Mouse (Mus musculus): ENCODE measurements around the gene Ccdc18. TPM values are rescaled to one million over a fixed set of nuclear protein-coding genes. Genes with fewer than 3 reads are reported as not detected.

Gene Ccdc18
- 2.2 TPM in 2 replicates for polyA plus RNA-seq (2015; fragmentation: Nextera tagmentation; extraction: Ambion mirVana)

GRCm38 (mm10) chr5:108132441-108133243 is at the start of gene Ccdc18, which contains the start of gene Tmed5:
Gene Ccdc18 (plus strand): TSS chr5:108132875.
Gene Tmed5 (minus strand): TSS chr5:108132620.

GRCm38 (mm10) chr5:108268127-108269062 is 135.7 kb downstream of the Ccdc18 start, which contains the start of gene Dr1:
Gene Dr1 (plus strand): TSS chr5:108268897.

Other genes with a start within 250 kb of the Ccdc18 start
- 43.6 and 50.1 TPM in 2 replicates for gene Rpl5, start 232.4 kb upstream of the Ccdc18 start, polyA plus RNA-seq (2015; fragmentation: Nextera tagmentation; extraction: Ambion mirVana)
- 91.5 and 93.0 TPM in 2 replicates for gene Fam69a, start 145.8 kb upstream of the Ccdc18 start, polyA plus RNA-seq (2015; fragmentation: Nextera tagmentation; extraction: Ambion mirVana)
- gene Mtf2, start 67.2 kb upstream of the Ccdc18 start, polyA plus RNA-seq (2015; fragmentation: Nextera tagmentation; extraction: Ambion mirVana) = 51.4 and 62.0 TPM in 2 replicates
- gene Tmed5, start 255 bp upstream of the Ccdc18 start, polyA plus RNA-seq (2015; fragmentation: Nextera tagmentation; extraction: Ambion mirVana) = 28.6 and 30.2 TPM in 2 replicates
- gene Dr1, start 136.0 kb downstream of the Ccdc18 start, polyA plus RNA-seq (2015; fragmentation: Nextera tagmentation; extraction: Ambion mirVana) = 33.3 and 36.1 TPM in 2 replicates
- gene Pigg, start 179.7 kb downstream of the Ccdc18 start, polyA plus RNA-seq (2015; fragmentation: Nextera tagmentation; extraction: Ambion mirVana) = 2.6 and 3.1 TPM in 2 replicates
- 8.0 and 12.2 TPM in 2 replicates for gene Gm42517, start 235.0 kb downstream of the Ccdc18 start, polyA plus RNA-seq (2015; fragmentation: Nextera tagmentation; extraction: Ambion mirVana)